Mouse (Mus musculus): Measurements from ENCODE around the gene Trim39.
A peak's percentile ranks its signal among the peaks of the same experiment; 100 is the strongest.

Trim39 gene

DNA sequence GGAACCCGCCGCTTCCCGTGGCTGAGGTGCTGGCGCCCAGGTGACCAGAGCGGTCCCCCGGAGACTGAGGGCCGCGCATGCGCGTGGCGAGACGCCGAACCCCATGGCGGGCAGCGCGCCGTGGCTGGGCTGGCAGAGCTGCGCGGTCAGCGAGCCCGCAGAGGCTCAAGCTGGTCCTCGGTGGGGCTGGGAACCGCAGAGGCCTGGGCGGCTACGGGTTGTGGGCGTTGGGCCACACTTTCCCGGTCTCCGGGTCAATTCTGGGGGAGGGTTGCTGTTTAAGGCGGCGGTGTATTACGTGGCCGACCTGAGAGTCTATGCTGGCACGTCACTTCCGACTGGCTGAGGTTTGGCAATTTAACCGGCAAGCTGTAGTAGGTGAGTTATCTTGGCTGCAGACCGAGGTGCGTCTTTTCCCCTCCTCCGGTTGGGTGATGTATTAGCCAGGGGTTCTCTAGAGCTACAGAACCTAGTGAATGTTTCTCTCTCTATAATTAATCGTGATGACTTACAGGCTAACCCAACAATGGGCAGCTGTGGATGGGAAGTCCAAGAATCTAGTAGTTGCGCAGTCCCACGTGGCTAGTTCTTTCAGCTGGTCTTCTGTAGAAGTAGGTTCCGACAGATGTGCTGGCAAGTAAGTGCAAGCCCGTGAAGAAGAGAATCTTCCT, at the start of gene Trim39:
Gene Trim39, minus strand, starts transcription at position 662 of the 671 bp plus-strand sequence.
- peak; percentile 93 for DNase-seq

DNA sequence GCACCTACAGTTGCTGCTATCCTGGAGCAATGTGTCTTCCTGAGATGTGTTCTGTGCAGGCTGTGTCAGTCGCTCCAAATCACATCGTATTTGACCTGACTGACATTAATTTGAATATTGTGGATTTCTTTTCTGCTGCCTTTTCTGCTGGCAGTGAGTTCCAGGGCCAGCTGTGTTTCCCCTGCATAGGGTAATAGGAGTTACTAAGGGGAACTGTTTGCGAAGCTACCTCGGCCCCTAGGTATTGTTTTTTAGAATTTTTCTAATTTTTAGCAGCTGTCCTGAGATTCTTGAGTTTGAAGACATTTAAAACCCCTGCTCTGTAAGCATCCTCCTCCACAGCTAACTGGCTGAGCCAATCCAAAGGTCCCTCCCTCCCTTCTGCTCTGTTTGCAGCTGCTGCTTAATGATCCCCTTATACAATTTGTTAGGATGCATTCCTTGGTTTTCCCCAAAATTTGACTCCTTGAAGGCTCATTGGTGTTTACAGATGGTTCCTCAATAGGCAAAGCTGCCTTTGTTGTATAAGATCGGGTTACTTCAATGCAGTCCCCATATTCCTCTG, 43.7 kb upstream of the Trim39 start:
- no peak for DNase-seq

DNA sequence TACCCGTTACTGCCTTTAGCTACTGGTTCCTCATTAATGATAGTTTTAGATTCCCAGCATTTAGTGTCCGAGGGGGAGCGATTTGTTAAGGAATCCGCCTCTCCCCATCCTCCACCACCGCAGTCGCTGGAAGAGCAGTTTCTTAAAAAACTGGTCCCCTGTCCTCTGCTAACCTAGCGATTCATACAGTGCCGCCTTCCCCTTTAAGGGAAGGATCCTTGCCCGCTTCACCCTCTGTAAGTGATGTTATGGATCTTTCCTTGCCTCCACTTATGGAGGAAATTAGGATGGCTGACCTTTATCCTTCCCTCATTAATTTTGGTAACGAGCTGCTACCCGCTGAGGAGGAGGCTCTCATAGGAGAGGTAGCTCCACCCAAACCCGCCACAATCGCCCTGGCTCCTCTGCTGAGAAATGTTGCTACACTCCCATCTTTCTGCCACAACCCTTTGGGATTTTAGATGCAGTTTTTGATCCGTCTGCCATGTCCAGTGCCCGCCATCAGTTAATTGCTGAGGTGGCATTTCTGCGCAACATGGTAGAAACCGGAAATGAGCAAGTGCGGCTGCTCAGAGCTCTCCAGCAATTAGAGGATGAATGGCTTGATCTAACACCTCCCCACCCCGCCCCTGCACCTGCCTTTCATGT, 43.1 kb upstream of the Trim39 start:
- DNase-seq: peak; percentile 38

DNA sequence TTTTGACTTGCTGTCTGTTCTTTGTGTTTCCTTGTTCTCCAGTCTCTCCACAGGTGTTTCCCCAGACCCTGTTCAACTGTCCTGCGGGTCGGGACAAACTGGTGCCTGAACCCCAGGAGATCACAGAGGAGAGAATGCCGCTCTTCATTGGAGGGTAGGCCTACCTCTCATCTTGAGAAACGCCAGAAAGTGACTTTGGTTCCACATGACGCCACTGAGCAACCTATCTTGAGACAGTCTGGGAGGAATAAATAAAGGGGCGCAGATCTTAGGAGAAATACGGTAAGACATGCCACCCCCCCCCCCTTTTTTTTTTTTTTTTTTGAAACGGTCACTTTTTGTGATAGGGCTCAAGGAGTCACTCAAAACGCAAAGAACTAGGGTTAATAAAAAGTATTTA, 42.5 kb upstream of the Trim39 start:
- peak; percentile 3 for DNase-seq

DNA sequence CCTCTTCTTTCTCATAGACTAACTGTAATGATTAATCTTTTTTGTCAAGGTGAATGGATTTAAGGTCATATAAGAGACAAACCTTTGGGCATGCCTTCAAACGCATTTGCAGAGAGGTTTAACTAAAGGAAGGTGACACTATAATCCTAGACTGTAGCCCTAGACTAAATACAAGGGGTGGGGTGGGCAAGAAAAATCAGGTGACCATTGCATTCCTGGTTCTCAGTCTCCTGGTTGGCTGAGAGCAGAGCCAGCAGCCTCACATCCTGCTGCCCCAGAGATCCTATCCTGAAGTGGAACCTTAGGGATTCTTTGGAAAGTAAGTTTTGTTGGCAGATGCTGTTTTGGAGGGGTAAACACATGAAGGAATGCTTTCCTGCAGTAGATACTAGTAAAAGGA, 37.2 kb upstream of the Trim39 start:
- DNase-seq: no peak

DNA sequence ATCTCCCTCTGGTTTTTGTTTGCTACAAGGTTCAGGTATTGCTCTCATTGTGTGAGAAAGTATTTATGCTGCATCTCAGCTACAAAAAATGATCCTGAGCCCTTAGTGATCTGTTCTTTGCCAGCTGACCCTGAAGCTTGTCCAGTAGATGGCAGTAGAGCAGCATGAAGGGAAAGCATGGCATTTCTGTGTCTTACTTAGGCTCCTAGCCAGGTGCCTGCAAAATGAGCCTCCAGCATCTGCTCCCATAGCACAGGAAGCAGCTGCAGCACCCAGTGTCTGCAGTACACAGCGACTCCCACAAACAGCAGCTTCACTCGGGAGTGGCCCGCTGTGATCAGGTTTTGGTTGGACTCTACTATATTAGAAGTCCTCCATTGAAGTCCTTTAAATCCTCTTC, 36.8 kb upstream of the Trim39 start:
- DNase-seq: peak; percentile 63

DNA sequence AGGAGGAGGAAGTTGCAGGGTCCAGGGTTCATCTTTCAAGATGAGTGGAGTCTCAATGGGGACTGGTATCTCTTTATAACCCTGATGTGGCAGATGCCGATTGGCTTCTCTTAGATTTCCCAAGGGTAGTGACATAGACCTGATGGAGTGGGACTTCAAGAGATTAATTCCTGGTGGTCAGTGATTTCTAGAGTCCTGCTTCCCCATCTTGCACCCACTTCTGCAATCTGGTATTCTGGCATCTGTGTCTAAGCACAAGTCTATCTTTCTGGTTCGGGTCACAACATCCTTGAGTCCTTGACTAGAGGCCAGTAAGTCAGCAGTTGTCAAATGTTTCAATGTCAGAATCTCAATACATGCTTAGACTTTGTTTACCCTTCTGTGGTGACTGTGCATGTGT, 14.3 kb upstream of the Trim39 start, which contains the start of gene H2-M10.2:
Gene H2-M10.2, minus strand, starts transcription at position 101 of the 400 bp plus-strand sequence.
- no peak for DNase-seq

DNA sequence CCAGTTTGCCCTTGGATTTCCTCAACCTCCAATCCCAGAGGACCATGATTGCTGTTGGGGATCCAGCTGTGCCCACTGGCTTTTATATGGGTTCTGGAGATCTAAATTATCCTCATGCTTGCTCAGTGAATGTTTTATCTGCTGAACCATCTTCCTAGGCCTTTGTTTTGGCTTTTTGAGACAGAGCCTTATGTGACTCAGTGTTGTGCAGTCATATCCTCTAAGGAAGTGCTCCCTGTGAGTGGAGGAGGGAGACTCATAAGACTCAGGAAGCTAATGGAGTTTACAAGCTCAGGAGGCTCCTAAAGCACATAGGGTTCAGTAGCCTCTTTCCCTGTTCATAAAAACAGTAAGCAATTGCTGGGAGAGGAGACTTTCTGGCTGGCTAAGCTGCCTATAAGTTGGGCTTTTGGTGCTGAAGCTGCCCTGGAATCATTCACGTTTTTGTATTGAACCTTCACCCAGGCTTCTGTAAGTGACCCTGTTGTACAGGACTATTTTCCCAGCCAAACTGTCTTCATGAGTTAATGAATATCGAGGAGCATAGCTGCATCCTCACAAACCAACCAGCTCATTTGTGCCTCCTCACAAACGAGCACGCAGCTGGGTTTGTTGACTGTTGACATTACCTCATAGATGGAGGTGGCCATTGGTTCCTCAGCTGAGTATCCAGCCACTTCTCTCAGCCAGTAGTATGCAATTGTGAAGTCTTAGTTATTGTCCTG, 9.6 kb upstream of the Trim39 start:
- no peak for DNase-seq

DNA sequence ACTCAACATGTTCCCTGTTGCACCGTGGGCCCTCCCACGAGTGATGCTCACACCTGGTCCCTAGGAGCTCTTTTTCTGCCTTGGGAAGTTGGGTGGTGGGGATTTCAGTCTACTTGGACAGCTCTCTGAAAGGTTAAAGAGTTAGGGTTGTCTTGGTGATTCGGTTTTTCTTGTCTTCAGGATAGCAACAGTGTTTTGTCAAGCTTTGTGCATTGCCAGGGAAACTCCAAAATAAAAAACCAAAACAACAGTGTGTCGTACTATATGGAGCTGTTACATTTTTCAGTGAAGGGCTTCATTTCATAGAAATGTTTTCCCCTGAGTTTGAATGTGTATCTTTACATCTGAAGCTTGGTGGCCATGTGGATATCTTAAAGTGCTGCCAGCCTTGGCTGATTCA, 2.7 kb upstream of the Trim39 start:
- DNase-seq: no peak

DNA sequence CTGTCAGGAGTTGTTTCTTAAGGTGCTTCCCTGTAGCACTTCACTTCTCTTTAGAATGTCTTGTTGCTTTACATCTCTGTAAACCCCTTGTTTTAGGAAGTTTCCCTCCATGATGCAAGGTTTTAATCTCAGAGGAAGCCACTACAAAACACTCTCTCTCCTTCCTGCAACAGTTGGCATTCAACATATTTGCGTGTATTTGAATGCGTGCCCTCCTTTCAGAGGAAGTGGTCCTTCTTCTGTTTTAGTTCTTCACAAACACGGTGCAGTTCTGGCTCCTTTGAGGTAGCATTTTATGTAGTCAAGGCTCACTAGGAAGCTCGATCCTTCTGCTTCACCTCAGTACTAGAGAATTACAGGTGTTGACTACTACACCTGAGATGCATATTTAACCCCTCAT, 1.7 kb upstream of the Trim39 start:
- DNase-seq: no peak

DNA sequence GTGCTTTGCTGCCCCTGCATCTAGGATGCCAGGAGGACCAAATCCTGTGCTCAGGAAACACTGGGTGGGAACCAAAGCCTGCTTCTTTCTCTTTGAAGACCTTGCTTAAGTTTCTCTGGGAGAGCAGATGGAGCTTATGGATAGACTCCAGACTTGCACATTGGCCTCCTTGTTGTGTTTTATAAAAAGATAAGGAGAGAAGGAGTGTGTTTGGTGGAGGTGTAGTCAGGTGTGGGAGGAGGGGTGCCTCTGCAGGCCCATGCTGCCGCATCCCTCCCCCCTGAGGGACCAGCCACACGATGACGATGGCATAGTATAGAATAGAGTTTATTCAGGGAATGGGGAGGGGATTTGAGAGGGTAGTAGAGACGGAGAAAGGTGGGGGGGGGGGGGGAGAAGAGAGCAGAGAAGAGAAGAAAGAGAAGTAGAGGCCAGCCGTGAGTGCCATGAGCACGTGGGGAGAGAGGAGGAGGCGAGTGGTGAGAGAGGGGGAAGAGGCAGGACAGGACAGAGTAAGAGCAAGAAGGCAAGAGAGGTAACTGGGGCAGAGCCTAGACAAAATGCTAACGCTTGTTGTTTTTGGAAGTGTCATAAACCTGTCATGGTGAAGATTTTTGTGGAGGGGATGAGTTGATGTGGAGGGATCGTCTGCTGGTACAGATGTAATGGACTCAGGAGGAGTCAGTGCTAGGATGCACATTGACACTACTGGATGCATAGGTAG, 758 bp upstream of the Trim39 start:
- no peak for DNase-seq

DNA sequence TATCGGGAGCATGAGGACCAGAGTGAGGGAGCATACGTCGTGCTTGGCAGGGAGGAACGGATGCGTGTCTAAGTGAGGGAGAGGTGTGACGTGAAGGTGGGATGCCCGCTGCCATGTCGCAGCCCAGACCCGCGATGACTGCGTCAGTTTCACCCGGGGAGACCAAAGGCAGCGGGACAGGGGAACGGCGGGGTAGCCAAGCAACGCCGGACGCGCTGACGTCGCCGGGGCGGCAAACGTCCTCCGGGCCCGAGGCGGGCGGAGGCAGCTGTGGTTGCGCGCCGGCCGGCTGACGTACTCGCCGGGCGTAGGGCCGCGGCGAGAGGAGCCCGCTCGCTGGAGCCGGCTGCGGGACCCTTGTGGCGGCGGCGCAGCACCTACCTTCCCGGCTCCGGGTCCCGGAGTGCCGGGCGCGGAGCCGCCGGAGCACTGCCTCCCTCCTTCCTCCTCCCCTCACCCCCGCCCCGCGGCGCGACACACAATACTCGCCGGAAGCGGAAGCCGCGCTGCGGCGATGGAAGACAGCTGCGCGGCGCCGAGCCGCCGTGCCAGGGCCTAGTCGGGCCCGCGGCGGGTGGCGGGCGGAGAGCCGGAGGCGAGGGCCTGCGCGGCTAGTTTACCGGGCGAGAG, 976 bp downstream of the Trim39 start:
- DNase-seq: peak; percentile 96

DNA sequence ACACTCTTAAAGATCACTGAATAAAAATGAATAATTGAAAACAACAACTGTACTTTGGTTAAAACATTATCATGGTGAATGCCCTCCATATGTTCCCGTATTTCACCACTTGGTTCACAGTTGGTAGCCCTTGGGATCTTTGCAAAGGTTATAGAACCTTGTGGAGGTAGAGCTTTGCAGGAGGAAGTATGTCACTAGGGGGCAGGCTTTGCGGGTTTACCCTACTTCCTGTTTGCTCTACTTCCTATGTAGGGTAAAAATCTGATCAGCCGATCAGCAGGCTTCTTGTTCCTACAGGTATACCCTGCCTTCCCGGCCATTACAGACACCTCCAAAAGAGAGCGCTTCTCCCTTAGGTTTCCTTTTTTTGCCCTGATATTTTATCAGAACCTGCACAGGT, 6.2 kb downstream of the Trim39 start:
- no peak for DNase-seq

DNA sequence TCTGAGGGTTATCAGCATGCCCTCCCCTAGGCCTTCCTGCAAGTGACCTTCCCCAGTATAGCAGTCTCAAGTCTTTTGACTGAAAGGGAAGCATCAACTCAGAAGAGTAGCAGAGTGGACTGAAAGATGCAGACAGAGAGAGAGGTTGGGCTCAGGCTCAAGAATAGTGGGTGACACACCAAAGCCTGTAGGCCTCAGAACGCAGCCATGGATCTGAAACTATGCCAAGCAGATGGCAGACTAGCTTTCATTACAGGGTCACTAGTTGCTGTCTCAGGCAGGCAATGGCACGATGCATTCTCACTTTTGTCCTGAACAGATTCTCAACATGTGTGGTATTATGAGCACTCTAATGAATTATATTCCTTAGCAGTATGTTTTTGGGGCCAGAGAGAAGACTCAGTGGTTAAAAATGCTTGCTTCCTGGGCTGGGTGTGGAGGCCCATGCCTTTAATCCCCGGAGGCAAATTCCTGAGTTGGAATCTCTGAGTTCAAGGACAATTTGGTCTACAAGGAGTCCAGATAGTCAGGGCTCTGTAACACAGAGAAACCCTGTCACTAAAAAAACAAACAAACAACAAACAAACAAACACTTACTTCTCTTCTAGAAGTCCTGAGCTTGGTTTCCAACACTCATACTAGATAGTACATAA, 7.6 kb downstream of the Trim39 start:
- DNase-seq: no peak

DNA sequence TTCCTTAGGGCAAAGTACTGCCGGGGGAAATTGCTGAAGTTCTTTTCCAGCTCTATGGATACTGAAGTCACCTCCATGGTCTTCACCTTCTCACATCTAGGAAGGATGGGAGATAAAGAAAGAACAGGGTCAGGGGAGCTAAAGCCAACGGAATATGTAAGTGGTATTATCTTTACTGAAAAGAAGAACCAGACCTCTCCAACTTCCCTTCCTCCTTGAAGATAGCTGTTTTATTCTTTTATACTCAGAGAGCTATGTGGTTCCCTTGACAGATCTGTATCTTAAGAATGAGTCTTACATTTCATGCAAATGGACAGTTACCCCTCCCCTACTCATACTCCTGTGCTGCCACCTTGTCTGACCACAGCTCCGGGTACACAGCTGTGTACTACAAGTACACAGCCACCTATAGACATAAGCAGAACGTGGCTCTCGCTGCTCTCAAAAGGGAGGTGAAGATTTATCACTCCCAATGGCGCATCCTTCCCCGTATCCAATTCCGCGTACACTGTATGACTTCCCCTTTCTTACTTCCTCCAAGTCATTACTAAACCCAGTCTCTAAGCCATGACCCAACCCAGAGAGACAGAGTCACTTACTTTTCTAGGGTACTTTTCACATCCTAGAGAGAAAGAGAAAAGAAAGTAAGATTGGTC, 10.4 kb downstream of the Trim39 start:
- DNase-seq: no peak

DNA sequence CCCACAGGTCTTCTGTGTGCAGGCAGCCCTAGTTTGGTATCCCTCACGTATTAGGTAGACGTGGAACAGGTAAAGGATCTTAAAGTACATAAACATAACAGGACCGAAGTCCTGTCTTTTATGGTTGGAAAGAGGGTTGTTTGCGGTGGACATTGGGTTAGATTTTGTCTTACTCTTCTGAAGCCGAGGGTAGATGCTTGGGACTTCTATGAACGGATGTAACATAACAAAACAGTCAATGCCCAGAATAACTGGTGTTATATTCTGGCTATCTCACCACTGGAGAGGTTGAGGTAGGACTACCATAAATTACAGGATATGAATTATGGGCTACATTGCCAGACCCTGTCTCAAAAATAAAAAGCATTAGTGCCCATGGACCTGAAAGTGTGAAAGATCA, 14.1 kb downstream of the Trim39 start, which contains the start of gene Rpp21:
Gene Rpp21, minus strand, starts transcription at position 101 of the 400 bp plus-strand sequence.
- DNase-seq: no peak

DNA sequence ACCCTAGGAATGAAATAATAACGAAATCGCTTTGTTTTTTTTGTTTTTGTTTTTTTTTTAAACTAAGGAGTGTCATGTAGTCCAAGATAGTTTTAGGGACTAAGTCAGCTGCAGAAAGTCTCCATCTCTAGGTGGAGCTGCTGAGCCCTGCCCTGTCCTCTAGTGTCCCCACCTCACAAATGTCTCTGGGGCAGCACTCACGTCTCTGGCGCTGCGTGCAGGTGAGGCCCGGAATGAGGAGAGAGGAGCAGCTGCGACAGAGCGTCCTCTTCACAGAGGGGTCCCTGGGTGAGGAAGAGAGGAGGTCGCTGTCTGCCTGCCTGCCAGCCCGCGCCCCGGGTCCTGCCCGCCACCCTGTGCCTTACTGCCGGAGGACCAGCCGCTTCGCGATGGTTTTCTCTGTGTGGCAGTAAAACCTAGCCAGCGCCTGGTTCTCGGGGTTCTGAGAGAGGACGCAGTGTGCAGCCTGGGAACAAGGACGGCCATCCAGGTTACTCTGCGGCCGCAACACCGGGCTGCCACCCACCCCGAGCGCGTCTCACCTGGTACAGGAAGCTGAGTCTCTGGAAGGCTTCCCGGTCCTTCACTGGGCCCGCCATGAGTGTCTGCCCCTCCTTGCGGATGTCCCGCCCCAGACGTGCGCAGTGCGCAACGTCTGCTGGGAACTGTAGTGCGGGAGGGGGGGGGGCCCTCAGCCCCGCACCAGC, 14.7 kb downstream of the Trim39 start:
- DNase-seq: peak; percentile 89

DNA sequence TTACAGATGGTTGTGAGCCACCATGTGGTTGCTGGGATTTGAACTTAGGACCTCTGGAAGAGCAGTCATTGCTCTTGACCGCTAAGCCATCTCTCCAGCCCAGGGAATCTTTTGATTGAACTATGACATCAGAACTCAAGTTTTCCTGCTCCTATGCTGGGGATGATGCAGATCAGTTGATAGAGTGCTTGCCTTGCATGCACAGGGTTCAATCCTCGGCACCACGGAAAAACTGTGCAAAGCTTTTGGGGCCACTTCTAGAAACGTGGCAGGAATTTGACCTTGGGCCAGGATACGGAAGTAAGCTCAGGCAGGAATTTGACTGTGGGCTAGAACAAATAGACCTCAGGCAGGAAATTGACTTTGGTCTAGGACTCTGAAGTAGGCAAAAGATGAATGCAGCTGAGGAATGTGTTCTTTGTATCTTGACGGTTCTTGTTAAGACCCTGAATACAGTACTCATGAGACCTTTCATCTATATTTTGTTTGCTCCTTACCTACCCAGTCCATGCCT, 18.9 kb downstream of the Trim39 start:
- DNase-seq: no peak

DNA sequence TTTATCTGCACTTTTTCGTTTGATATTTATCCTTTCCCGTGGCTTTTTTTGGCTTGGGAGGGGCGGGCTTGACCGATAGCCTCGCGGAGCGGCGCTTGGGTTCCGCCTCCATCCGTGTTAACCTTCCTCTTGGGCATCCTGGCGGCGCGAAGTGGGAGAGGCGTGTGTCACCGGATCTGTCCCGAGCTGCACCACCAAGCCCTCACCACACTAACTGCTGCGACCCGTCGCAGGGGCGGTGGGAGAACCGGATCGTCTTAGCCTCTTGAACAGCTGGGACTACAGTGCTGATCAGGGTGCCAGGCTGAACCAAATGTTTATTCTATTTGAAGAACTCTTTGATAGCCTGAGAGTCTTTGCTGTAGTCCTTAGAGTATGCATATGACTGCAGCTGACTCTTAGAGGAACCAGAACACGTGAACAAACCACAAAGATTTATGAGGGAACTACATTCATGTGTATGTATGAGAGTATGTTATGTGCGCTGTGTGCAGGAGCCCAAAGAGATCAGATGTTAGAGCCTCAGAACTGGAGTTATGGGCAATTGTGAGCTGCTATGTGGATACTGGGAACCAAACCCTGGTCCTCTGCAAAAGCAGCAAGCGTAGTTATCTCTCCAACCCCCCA, 19.7 kb downstream of the Trim39 start:
- peak; percentile 34 for DNase-seq

DNA sequence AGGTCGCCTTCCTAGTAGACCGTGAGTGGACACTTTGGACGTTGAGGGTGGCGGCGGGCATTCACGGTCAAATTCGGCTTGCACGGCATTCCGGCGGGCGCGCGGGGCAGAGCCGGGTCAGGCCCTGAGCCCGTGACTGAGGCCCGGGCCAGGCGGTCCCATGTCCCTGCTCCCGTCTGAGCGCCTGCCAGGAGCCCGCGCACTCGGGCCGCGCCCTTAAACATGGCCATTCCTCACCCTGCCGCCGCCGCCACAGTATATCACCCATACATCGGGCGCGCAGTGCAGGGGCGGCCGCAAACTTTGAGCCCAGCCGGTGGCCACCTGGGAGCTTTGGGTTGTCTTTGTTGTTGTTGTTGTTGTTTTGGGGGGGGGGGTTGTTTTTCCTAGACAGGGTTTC, 23.2 kb downstream of the Trim39 start:
- DNase-seq: no peak

All from kidney, adult 18-20 months (tissue).